Mouse (Mus musculus) E14TG2a.4 (cell line): Measurements from ENCODE around the gene Tmem88.

Experiments
- CTCF ChIP-seq: conservative IDR thresholded peaks from 2 replicates; pipeline ENCODE4 v1.5.1; 2014; ENCODE audit warnings: low read length
- NANOG ChIP-seq: IDR thresholded peaks from 2 replicates; pipeline ENCODE4 v1.6.1; 2014; ENCODE audit warnings: borderline replicate concordance, low read length, mixed read lengths
- POU5F1 ChIP-seq: IDR thresholded peaks from 2 replicates; pipeline ENCODE4 v1.6.1; 2014; ENCODE audit warnings: low read length, borderline replicate concordance

- TF ChIP-seq CTCF = no peak
- no peak for TF ChIP-seq NANOG
- TF ChIP-seq POU5F1 = no peak
Observed at GRCm38 (mm10) chr11:69409378-69410044, 11.5 kb upstream of the Tmem88 start.
